Mouse (Mus musculus) MEL-GATA-1-ER (cell line): ENCODE data around the gene 1700088E04Rik.

ENCODE experiments used
- DNase-seq: peaks from one replicate; pipeline ENCODE4 v3.0.0-alpha.2; 2012; ENCODE audit warnings: low read depth; ENCODE audit errors: extremely low read depth

The 1700088E04Rik gene

GRCm38 (mm10) chr15:79131442-79131841, 9.6 kb downstream of the 1700088E04Rik start:
- DNase-seq = no peak

GRCm38 (mm10) chr15:79130782-79131181, 10.3 kb downstream of the 1700088E04Rik start:
- DNase-seq = no peak

GRCm38 (mm10) chr15:79129311-79129710, 11.7 kb downstream of the 1700088E04Rik start:
- DNase-seq = no peak

GRCm38 (mm10) chr15:79128208-79128607, 12.8 kb downstream of the 1700088E04Rik start:
- no peak for DNase-seq

GRCm38 (mm10) chr15:79127101-79127500, 14.0 kb downstream of the 1700088E04Rik start:
- no peak for DNase-seq

- no peak for DNase-seq
Measured at GRCm38 (mm10) chr15:79126217-79126932, 14.7 kb downstream of the 1700088E04Rik start.

GRCm38 (mm10) chr15:79124331-79124875, 16.6 kb downstream of the 1700088E04Rik start:
- DNase-seq = no peak

GRCm38 (mm10) chr15:79123751-79124150, 17.3 kb downstream of the 1700088E04Rik start:
- no peak for DNase-seq

GRCm38 (mm10) chr15:79122546-79122945, 18.5 kb downstream of the 1700088E04Rik start:
- no peak for DNase-seq

- DNase-seq = no peak
Measured at GRCm38 (mm10) chr15:79122119-79122518, 18.9 kb downstream of the 1700088E04Rik start.

- DNase-seq = no peak
Measured at GRCm38 (mm10) chr15:79119491-79119890, 21.6 kb downstream of the 1700088E04Rik start.

- no peak for DNase-seq
Measured at GRCm38 (mm10) chr15:79115276-79115675, 25.8 kb downstream of the 1700088E04Rik start.

- DNase-seq = no peak
Measured at GRCm38 (mm10) chr15:79111774-79112173, 29.3 kb downstream of the 1700088E04Rik start.

- no peak for DNase-seq
Measured at GRCm38 (mm10) chr15:79110528-79110927, 30.5 kb downstream of the 1700088E04Rik start.

GRCm38 (mm10) chr15:79110031-79110430, 31.0 kb downstream of the 1700088E04Rik start:
- DNase-seq = no peak

GRCm38 (mm10) chr15:79109321-79109934, 31.6 kb downstream of the 1700088E04Rik start:
- peak; percentile 56 for DNase-seq

GRCm38 (mm10) chr15:79108421-79109320, 32.4 kb downstream of the 1700088E04Rik start, which contains the start of gene Micall1:
TSS of gene Micall1 (plus strand) at chr15:79108898.
- DNase-seq = peak; percentile 54

GRCm38 (mm10) chr15:79107966-79108365, 33.1 kb downstream of the 1700088E04Rik start:
- no peak for DNase-seq

- no peak for DNase-seq
Measured at GRCm38 (mm10) chr15:79105804-79106203, 35.2 kb downstream of the 1700088E04Rik start.

- DNase-seq = no peak
Measured at GRCm38 (mm10) chr15:79103264-79103663, 37.8 kb downstream of the 1700088E04Rik start.

- DNase-seq = no peak
Measured at GRCm38 (mm10) chr15:79101531-79101930, 39.5 kb downstream of the 1700088E04Rik start.
